Mouse (Mus musculus): ENCODE data around the gene Dcst1. TPM values are rescaled to one million over a fixed set of nuclear protein-coding genes. Genes with fewer than 3 reads are reported as not detected.

The Dcst1 gene
- polyA plus RNA-seq, 2 experiments = 0.03 TPM; not detected in 1

DNA sequence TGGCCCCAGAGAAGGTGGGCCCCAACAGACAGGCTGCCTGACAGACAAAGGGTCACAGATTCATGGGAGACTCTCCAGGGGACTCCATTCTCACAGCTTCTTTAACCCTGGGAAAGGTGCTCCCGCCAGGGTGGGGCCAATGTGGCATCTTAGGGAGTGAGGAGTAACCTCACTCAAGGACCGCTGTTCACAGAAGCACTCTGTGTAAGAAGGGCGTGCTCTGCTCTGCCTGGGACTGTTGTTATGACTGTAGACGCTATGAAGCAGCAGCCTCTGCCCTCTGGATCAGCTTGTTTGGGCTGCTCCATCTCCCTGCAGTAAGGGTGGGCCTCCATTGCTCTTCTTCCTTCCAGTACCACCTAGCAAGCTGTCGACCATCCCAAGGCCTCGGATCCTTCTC, 60.6 kb downstream of the Dcst1 start:
- DNase-seq (ENCODE audit: low read depth in 3 of 3, low spot score in 3 of 3) = no peak
- ATAC-seq (ENCODE audit: insufficient read depth) = no peak
- no peaks in the 10 kb centered on the region for H3K36me3 ChIP-seq (replicated peaks; ENCODE audit: control insufficient read depth, insufficient read depth, low read depth)
- no peaks in the 10 kb centered on the region for H3K9me3 ChIP-seq (ENCODE audit: control insufficient read depth, low read length)
- TF ChIP-seq EP300 (IDR thresholded peaks at IDR 0.05; ENCODE audit: low read depth) = no peak
- no peak for TF ChIP-seq CTCF (IDR thresholded peaks at IDR 0.05; ENCODE audit: low read depth)
- no peak overlapping the region for H3K27ac ChIP-seq
- no peak overlapping the region for H3K4me3 ChIP-seq (ENCODE audit: insufficient read depth in 1 of 2, low read depth in 2 of 2, low read length in 2 of 2)
- H3K4me1 ChIP-seq (replicated peaks; ENCODE audit: control insufficient read depth in 2 of 2, insufficient read depth in 2 of 2, low read length in 1 of 2) = peaks cover 0 to 3% of the 10 kb centered on the region in 2 experiments; a peak in 1 of 4 replicates
- 54% methylated on average over 6 of the region's 6 CpGs for WGBS (ENCODE audit: insufficient replicate concordance)
- no peak overlapping the region for H3K9ac ChIP-seq (replicated peaks)
- H3K4me2 ChIP-seq (ENCODE audit: low read depth) = no peak overlapping the region
- H3K27me3 ChIP-seq (ENCODE audit: control insufficient read depth, insufficient read depth, low read length) = peaks cover 6% of the 10 kb centered on the region

GRCm38 (mm10) chr3:89300514-89300913, 64.5 kb downstream of the Dcst1 start:
- H3K4me1 ChIP-seq (replicated peaks; ENCODE audit: control insufficient read depth in 2 of 2, insufficient read depth in 2 of 2, low read length in 1 of 2) = peaks cover 0 to 5% of the 10 kb centered on the region in 2 experiments; a peak in 2 of 4 replicates
- no peak overlapping the region for H3K4me2 ChIP-seq (ENCODE audit: low read depth)
- no peak overlapping the region for H3K4me3 ChIP-seq (ENCODE audit: insufficient read depth in 1 of 2, low read depth in 2 of 2, low read length in 2 of 2)
- H3K27me3 ChIP-seq (ENCODE audit: control insufficient read depth, insufficient read depth, low read length) = peaks cover 9% of the 10 kb centered on the region
- no peaks in the 10 kb centered on the region for H3K36me3 ChIP-seq (replicated peaks; ENCODE audit: control insufficient read depth, insufficient read depth, low read depth)
- no peak for DNase-seq (ENCODE audit: low read depth in 3 of 3, low spot score in 3 of 3)
- no peak overlapping the region for H3K27ac ChIP-seq
- TF ChIP-seq CTCF (IDR thresholded peaks at IDR 0.05; ENCODE audit: low read depth) = peak; percentile 15; the same call in 1 of the 2 replicates
- no peak for TF ChIP-seq EP300 (IDR thresholded peaks at IDR 0.05; ENCODE audit: low read depth)
- no peak for ATAC-seq (ENCODE audit: insufficient read depth)
- 39% methylated on average over 2 of the region's 2 CpGs for WGBS (ENCODE audit: insufficient replicate concordance)
- H3K9ac ChIP-seq (replicated peaks) = no peak overlapping the region
- no peaks in the 10 kb centered on the region for H3K9me3 ChIP-seq (ENCODE audit: control insufficient read depth, low read length)

Other genes with a start within 250 kb of the Dcst1 start
- gene Pklr, start 229.1 kb downstream of the Dcst1 start, polyA plus RNA-seq (2012; rRNA removed) = 132 and 143 TPM in 2 replicates
- gene Pklr, start 229.1 kb downstream of the Dcst1 start, polyA plus RNA-seq (2014; fragmentation: Nextera tagmentation; extraction: Ambion mirVana) = 79.8 and 97.5 TPM in 2 replicates
- gene Hcn3, start 205.1 kb downstream of the Dcst1 start, polyA plus RNA-seq (2012; rRNA removed) = 0.23 and 0.31 TPM in 2 replicates
- 0.55 and 0.56 TPM in 2 replicates for gene Hcn3, start 205.1 kb downstream of the Dcst1 start, polyA plus RNA-seq (2014; fragmentation: Nextera tagmentation; extraction: Ambion mirVana)
- gene Clk2, start 200.5 kb downstream of the Dcst1 start, polyA plus RNA-seq (2012; rRNA removed) = 26.1 and 28.8 TPM in 2 replicates
- gene Clk2, start 200.5 kb downstream of the Dcst1 start, polyA plus RNA-seq (2014; fragmentation: Nextera tagmentation; extraction: Ambion mirVana) = 6.7 and 7.2 TPM in 2 replicates
- gene Scamp3, start 187.8 kb downstream of the Dcst1 start, polyA plus RNA-seq (2012; rRNA removed) = 35.3 and 46.3 TPM in 2 replicates
- gene Scamp3, start 187.8 kb downstream of the Dcst1 start, polyA plus RNA-seq (2014; fragmentation: Nextera tagmentation; extraction: Ambion mirVana) = 41.0 and 44.2 TPM in 2 replicates
- 3.6 and 3.9 TPM in 2 replicates for gene Fam189b, start 182.1 kb downstream of the Dcst1 start, polyA plus RNA-seq (2012; rRNA removed)
- 1.7 and 2.6 TPM in 2 replicates for gene Fam189b, start 182.1 kb downstream of the Dcst1 start, polyA plus RNA-seq (2014; fragmentation: Nextera tagmentation; extraction: Ambion mirVana)
- 16.5 and 19.9 TPM in 2 replicates for gene Gba, start 162.3 kb downstream of the Dcst1 start, polyA plus RNA-seq (2012; rRNA removed)
- 20.7 and 21.2 TPM in 2 replicates for gene Gba, start 162.3 kb downstream of the Dcst1 start, polyA plus RNA-seq (2014; fragmentation: Nextera tagmentation; extraction: Ambion mirVana)
- gene Thbs3, start 150.1 kb downstream of the Dcst1 start, polyA plus RNA-seq (2012; rRNA removed) = 0.96 and 1.7 TPM in 2 replicates
- gene Thbs3, start 150.1 kb downstream of the Dcst1 start, polyA plus RNA-seq (2014; fragmentation: Nextera tagmentation; extraction: Ambion mirVana) = 0.44 and 0.79 TPM in 2 replicates
- gene Mtx1, start 138.2 kb downstream of the Dcst1 start, polyA plus RNA-seq (2012; rRNA removed) = 71.7 and 83.2 TPM in 2 replicates
- gene Mtx1, start 138.2 kb downstream of the Dcst1 start, polyA plus RNA-seq (2014; fragmentation: Nextera tagmentation; extraction: Ambion mirVana) = 101 TPM in 2 replicates
- gene Muc1, start 136.2 kb downstream of the Dcst1 start, polyA plus RNA-seq (2012; rRNA removed) = 0.02 and 0.18 TPM in 2 replicates
- 0.08 and 0.11 TPM in 2 replicates for gene Muc1, start 136.2 kb downstream of the Dcst1 start, polyA plus RNA-seq (2014; fragmentation: Nextera tagmentation; extraction: Ambion mirVana)
- gene Krtcap2, start 119.3 kb downstream of the Dcst1 start, polyA plus RNA-seq (2012; rRNA removed) = 26.3 and 26.4 TPM in 2 replicates
- gene Krtcap2, start 119.3 kb downstream of the Dcst1 start, polyA plus RNA-seq (2014; fragmentation: Nextera tagmentation; extraction: Ambion mirVana) = 117 and 138 TPM in 2 replicates
- gene Trim46, start 118.9 kb downstream of the Dcst1 start, polyA plus RNA-seq (2012; rRNA removed) = 0.29 and 0.41 TPM in 2 replicates
- gene Trim46, start 118.9 kb downstream of the Dcst1 start, polyA plus RNA-seq (2014; fragmentation: Nextera tagmentation; extraction: Ambion mirVana) = 0.05 TPM in 1 of 2 replicates, not detected in the other
- gene Dpm3, start 105.9 kb downstream of the Dcst1 start, polyA plus RNA-seq (2012; rRNA removed) = 89.7 and 115 TPM in 2 replicates
- 64.3 and 65.8 TPM in 2 replicates for gene Dpm3, start 105.9 kb downstream of the Dcst1 start, polyA plus RNA-seq (2014; fragmentation: Nextera tagmentation; extraction: Ambion mirVana)
- 16.5 and 21.8 TPM in 2 replicates for gene Slc50a1, start 94.7 kb downstream of the Dcst1 start, polyA plus RNA-seq (2012; rRNA removed)
- gene Slc50a1, start 94.7 kb downstream of the Dcst1 start, polyA plus RNA-seq (2014; fragmentation: Nextera tagmentation; extraction: Ambion mirVana) = 17.3 and 18.7 TPM in 2 replicates
- gene Efna1, start 84.1 kb downstream of the Dcst1 start, polyA plus RNA-seq (2012; rRNA removed) = 3.6 and 3.7 TPM in 2 replicates
- gene Efna1, start 84.1 kb downstream of the Dcst1 start, polyA plus RNA-seq (2014; fragmentation: Nextera tagmentation; extraction: Ambion mirVana) = 2.9 TPM in 2 replicates
- 0.06 and 0.13 TPM in 2 replicates for gene Efna3, start 42.3 kb downstream of the Dcst1 start, polyA plus RNA-seq (2012; rRNA removed)
- gene Efna3, start 42.3 kb downstream of the Dcst1 start, polyA plus RNA-seq (2014; fragmentation: Nextera tagmentation; extraction: Ambion mirVana) = 0.05 and 0.08 TPM in 2 replicates
- 0.81 and 0.92 TPM in 2 replicates for gene Efna4, start 27.2 kb downstream of the Dcst1 start, polyA plus RNA-seq (2012; rRNA removed)
- 0.62 and 0.78 TPM in 2 replicates for gene Efna4, start 27.2 kb downstream of the Dcst1 start, polyA plus RNA-seq (2014; fragmentation: Nextera tagmentation; extraction: Ambion mirVana)
- gene Adam15, start 15.3 kb downstream of the Dcst1 start, polyA plus RNA-seq (2012; rRNA removed) = 6.2 TPM in 2 replicates
- gene Adam15, start 15.3 kb downstream of the Dcst1 start, polyA plus RNA-seq (2014; fragmentation: Nextera tagmentation; extraction: Ambion mirVana) = 4.0 and 4.9 TPM in 2 replicates
- 0.02 and 0.03 TPM in 2 replicates for gene Dcst2, start 3.3 kb downstream of the Dcst1 start, polyA plus RNA-seq (2012; rRNA removed)
- gene Dcst2, start 3.3 kb downstream of the Dcst1 start, polyA plus RNA-seq (2014; fragmentation: Nextera tagmentation; extraction: Ambion mirVana) = 0.04 TPM in 1 of 2 replicates, not detected in the other
- 5.4 and 6.9 TPM in 2 replicates for gene Zbtb7b, start 29.5 kb upstream of the Dcst1 start, polyA plus RNA-seq (2012; rRNA removed)
- gene Zbtb7b, start 29.5 kb upstream of the Dcst1 start, polyA plus RNA-seq (2014; fragmentation: Nextera tagmentation; extraction: Ambion mirVana) = 0.95 and 1.2 TPM in 2 replicates
- 0.75 and 0.76 TPM in 2 replicates for gene Lenep, start 37.5 kb upstream of the Dcst1 start, polyA plus RNA-seq (2012; rRNA removed)
- gene Lenep, start 37.5 kb upstream of the Dcst1 start, polyA plus RNA-seq (2014; fragmentation: Nextera tagmentation; extraction: Ambion mirVana) = not detected in 2 replicates
- gene Flad1, start 46.6 kb upstream of the Dcst1 start, polyA plus RNA-seq (2012; rRNA removed) = 8.7 and 9.2 TPM in 2 replicates
- 13.0 and 13.2 TPM in 2 replicates for gene Flad1, start 46.6 kb upstream of the Dcst1 start, polyA plus RNA-seq (2014; fragmentation: Nextera tagmentation; extraction: Ambion mirVana)
- gene Cks1b, start 53.1 kb upstream of the Dcst1 start, polyA plus RNA-seq (2012; rRNA removed) = 133 and 172 TPM in 2 replicates
- 288 and 295 TPM in 2 replicates for gene Cks1b, start 53.1 kb upstream of the Dcst1 start, polyA plus RNA-seq (2014; fragmentation: Nextera tagmentation; extraction: Ambion mirVana)
- 36.9 and 38.8 TPM in 2 replicates for gene Shc1, start 53.2 kb upstream of the Dcst1 start, polyA plus RNA-seq (2012; rRNA removed)
- gene Shc1, start 53.2 kb upstream of the Dcst1 start, polyA plus RNA-seq (2014; fragmentation: Nextera tagmentation; extraction: Ambion mirVana) = 27.5 and 30.6 TPM in 2 replicates
- gene Pygo2, start 65.0 kb upstream of the Dcst1 start, polyA plus RNA-seq (2012; rRNA removed) = 12.9 and 15.2 TPM in 2 replicates
- 8.4 and 10.7 TPM in 2 replicates for gene Pygo2, start 65.0 kb upstream of the Dcst1 start, polyA plus RNA-seq (2014; fragmentation: Nextera tagmentation; extraction: Ambion mirVana)
- 2.2 and 3.1 TPM in 2 replicates for gene Pbxip1, start 71.5 kb upstream of the Dcst1 start, polyA plus RNA-seq (2012; rRNA removed)
- gene Pbxip1, start 71.5 kb upstream of the Dcst1 start, polyA plus RNA-seq (2014; fragmentation: Nextera tagmentation; extraction: Ambion mirVana) = 2.8 and 3.3 TPM in 2 replicates
- gene Pmvk, start 89.3 kb upstream of the Dcst1 start, polyA plus RNA-seq (2012; rRNA removed) = 23.4 and 32.2 TPM in 2 replicates
- gene Pmvk, start 89.3 kb upstream of the Dcst1 start, polyA plus RNA-seq (2014; fragmentation: Nextera tagmentation; extraction: Ambion mirVana) = 32.1 and 36.5 TPM in 2 replicates
- 0.02 and 0.03 TPM in 2 replicates for gene Kcnn3, start 154.9 kb upstream of the Dcst1 start, polyA plus RNA-seq (2012; rRNA removed)
- not detected in 2 replicates for gene Kcnn3, start 154.9 kb upstream of the Dcst1 start, polyA plus RNA-seq (2014; fragmentation: Nextera tagmentation; extraction: Ambion mirVana)